Mouse (Mus musculus): ENCODE results near the gene Acadvl.

GRCm38 (mm10) chr11:69976271-69976670 lies 38.9 kb downstream of the Acadvl start:
- TF ChIP-seq CTCF (IDR thresholded peaks at IDR 0.05; ENCODE audit: low read depth) (no peak), EP300 (IDR thresholded peaks at IDR 0.05; ENCODE audit: low read depth) (no peak)
